Mouse (Mus musculus) CH12.LX (cell line): Measurements from ENCODE around the gene Stab1. TPM values are rescaled to one million over a fixed set of nuclear protein-coding genes. Genes with fewer than 3 reads are reported as not detected.

ENCODE experiments used
- DNase-seq: peaks from one replicate; pipeline ENCODE4 v3.0.0-alpha.2; 2013; ENCODE audit errors: extremely low read depth
- H3K27ac ChIP-seq: 2 replicates; pipeline ENCODE4 v1.5.1; 2012; ENCODE audit warnings: low read depth, mild to moderate bottlenecking, control low read depth, moderate library complexity; ENCODE audit not compliant: insufficient read depth
- H3K27me3 ChIP-seq: replicated peaks from 2 replicates; pipeline ENCODE3; 2012; ENCODE audit warnings: inconsistent platforms
- H3K36me3 ChIP-seq, 2 experiments: replicated peaks in 1 of 2; 2 replicates each; pipeline versions ENCODE3 to v1.6.1; 2012; ENCODE audit warnings: inconsistent platforms in 1 of 2, low read length in 1 of 2, mild to moderate bottlenecking in 1 of 2, mixed read lengths in 1 of 2, moderate library complexity in 1 of 2; ENCODE audit not compliant: control insufficient read depth in 1 of 2, insufficient read depth in 1 of 2
- H3K4me1 ChIP-seq, 2 experiments: 2 replicates each; pipeline ENCODE4 v1.6.1; 2012; ENCODE audit warnings: inconsistent platforms in 1 of 2, moderate library complexity in 1 of 2; ENCODE audit not compliant: insufficient read depth in 2 of 2, control insufficient read depth in 1 of 2
- H3K4me2 ChIP-seq: 2 replicates; pipeline ENCODE4 v1.6.1; 2012; ENCODE audit warnings: low read depth, mild to moderate bottlenecking, control low read depth; ENCODE audit not compliant: poor library complexity, insufficient read depth, severe bottlenecking
- H3K4me3 ChIP-seq, 3 experiments: fragments of 150-350 bp in 1 of 3; sonication (generic) in 1 of 3; replicated peaks in 1 of 3; 2 replicates each; pipeline versions ENCODE3 to v1.5.1; 2011 to 2012; ENCODE audit warnings: low read depth in 2 of 3, low read length in 2 of 3, mild to moderate bottlenecking in 2 of 3, moderate library complexity in 2 of 3, control low read depth in 1 of 3, improper control_type of control experiment in 1 of 3, inconsistent platforms in 1 of 3, mixed read lengths in 1 of 3; ENCODE audit not compliant: poor library complexity in 1 of 3
- H3K79me2 ChIP-seq: replicated peaks from 2 replicates; pipeline ENCODE4 v1.6.1; 2012; ENCODE audit warnings: mild to moderate bottlenecking, moderate library complexity; ENCODE audit not compliant: control insufficient read depth, poor library complexity, insufficient read depth, severe bottlenecking; ENCODE audit errors: extremely low read depth
- H3K9ac ChIP-seq: 2 replicates; pipeline ENCODE4 v1.6.1; 2012; ENCODE audit warnings: low read depth, mild to moderate bottlenecking, control low read depth, moderate library complexity; ENCODE audit not compliant: insufficient read depth
- H3K9me3 ChIP-seq: replicated peaks from 2 replicates; pipeline ENCODE3; 2012; ENCODE audit warnings: low read length, inconsistent platforms, mixed read lengths
- BHLHE40 ChIP-seq: IDR thresholded peaks from 2 replicates; pipeline ENCODE4 v1.6.1; 2011; ENCODE audit warnings: mild to moderate bottlenecking, low read depth, low read length, improper control_type of control experiment
- CHD1 ChIP-seq: IDR thresholded peaks from 2 replicates; pipeline ENCODE4 v1.6.1; 2012; ENCODE audit warnings: low read depth, low read length, improper control_type of control experiment, inconsistent platforms
- CHD2 ChIP-seq: IDR thresholded peaks from 2 replicates; pipeline ENCODE4 v1.6.1; 2011; ENCODE audit warnings: low read length, improper control_type of control experiment
- CTCF ChIP-seq, 2 experiments: IDR thresholded peaks in 1 of 2; conservative IDR thresholded peaks in 1 of 2; 2 replicates each; pipeline ENCODE4 v1.5.1; 2011 to 2012; ENCODE audit warnings: low read depth in 2 of 2, low read length in 2 of 2, improper control_type of control experiment in 1 of 2, inconsistent platforms in 1 of 2, mild to moderate bottlenecking in 1 of 2, moderate library complexity in 1 of 2
- ELF1 ChIP-seq: IDR thresholded peaks from 2 replicates; pipeline ENCODE4 v1.6.1; 2014; ENCODE audit warnings: low read depth, mild to moderate bottlenecking, inconsistent platforms, low read length, improper control_type of control experiment
- EP300 ChIP-seq: IDR thresholded peaks from 2 replicates; pipeline ENCODE4 v1.6.1; 2011; ENCODE audit warnings: low read length, improper control_type of control experiment
- GABPA ChIP-seq: IDR thresholded peaks from 2 replicates; pipeline ENCODE4 v1.6.1; 2012; ENCODE audit warnings: low read depth, low read length, improper control_type of control experiment, inconsistent platforms; ENCODE audit not compliant: insufficient replicate concordance
- IRF4 ChIP-seq: IDR thresholded peaks from 2 replicates; pipeline ENCODE4 v1.6.1; 2014; ENCODE audit warnings: low read depth, mild to moderate bottlenecking, inconsistent platforms, low read length, improper control_type of control experiment
- JUN ChIP-seq: IDR thresholded peaks from 2 replicates; pipeline ENCODE4 v1.6.1; 2011; ENCODE audit warnings: low read depth, mild to moderate bottlenecking, low read length, improper control_type of control experiment, moderate library complexity; ENCODE audit not compliant: insufficient read depth
- JUND ChIP-seq: conservative IDR thresholded peaks from 2 replicates; pipeline ENCODE4 v1.6.1; 2011; ENCODE audit warnings: low read depth, low read length, improper control_type of control experiment
- KAT2A ChIP-seq: IDR thresholded peaks from 2 replicates; pipeline ENCODE4 v1.6.1; 2012; ENCODE audit warnings: low read length, improper control_type of control experiment, inconsistent platforms; ENCODE audit not compliant: insufficient replicate concordance
- MAFK ChIP-seq: IDR thresholded peaks from 2 replicates; pipeline ENCODE4 v1.6.1; 2011; ENCODE audit warnings: low read length, improper control_type of control experiment; ENCODE audit not compliant: insufficient replicate concordance
- MAX ChIP-seq: IDR thresholded peaks from 2 replicates; pipeline ENCODE4 v1.6.1; 2011; ENCODE audit warnings: low read length, improper control_type of control experiment
- MAZ ChIP-seq: IDR thresholded peaks from 2 replicates; pipeline ENCODE4 v1.6.1; 2012; ENCODE audit warnings: low read depth, mild to moderate bottlenecking, inconsistent platforms, low read length, improper control_type of control experiment, moderate library complexity
- MEF2A ChIP-seq: IDR thresholded peaks from 2 replicates; pipeline ENCODE4 v1.6.1; 2014; ENCODE audit warnings: low read depth, mild to moderate bottlenecking, inconsistent platforms, low read length, improper control_type of control experiment, borderline replicate concordance
- NRF1 ChIP-seq: IDR thresholded peaks from 2 replicates; pipeline ENCODE4 v1.6.1; 2014; ENCODE audit warnings: low read depth, mild to moderate bottlenecking, inconsistent platforms, low read length, improper control_type of control experiment, moderate library complexity
- PAX5 ChIP-seq: IDR thresholded peaks from 2 replicates; pipeline ENCODE4 v1.6.1; 2012; ENCODE audit warnings: low read length, inconsistent platforms, mixed read lengths
- POLR2A ChIP-seq: IDR thresholded peaks from 2 replicates; pipeline ENCODE4 v1.6.1; 2011; ENCODE audit warnings: low read depth, mild to moderate bottlenecking, improper control_type of control experiment, low read length
- POLR2AphosphoS2 ChIP-seq: IDR thresholded peaks from 2 replicates; pipeline ENCODE4 v1.6.1; 2011; ENCODE audit warnings: low read depth, low read length, improper control_type of control experiment
- RAD21 ChIP-seq: IDR thresholded peaks from 2 replicates; pipeline ENCODE4 v1.6.1; 2011; ENCODE audit warnings: low read depth, mild to moderate bottlenecking, low read length, improper control_type of control experiment, moderate library complexity
- RCOR1 ChIP-seq: conservative IDR thresholded peaks from 2 replicates; pipeline ENCODE4 v1.6.1; 2012; ENCODE audit warnings: low read depth, mild to moderate bottlenecking, inconsistent platforms, low read length, improper control_type of control experiment
- SMC3 ChIP-seq: IDR thresholded peaks from 2 replicates; pipeline ENCODE4 v1.6.1; 2011; ENCODE audit warnings: low read depth, low read length, improper control_type of control experiment
- TBP ChIP-seq: conservative IDR thresholded peaks from 2 replicates; pipeline ENCODE4 v1.6.1; 2011; ENCODE audit warnings: low read depth, low read length, improper control_type of control experiment
- TCF12 ChIP-seq: IDR thresholded peaks from 2 replicates; pipeline ENCODE4 v1.6.1; 2014; ENCODE audit warnings: low read depth, mild to moderate bottlenecking, inconsistent platforms, low read length, improper control_type of control experiment
- UBTF ChIP-seq: IDR thresholded peaks from 2 replicates; pipeline ENCODE4 v1.6.1; 2012; ENCODE audit warnings: low read depth, mild to moderate bottlenecking, inconsistent platforms, low read length, improper control_type of control experiment, moderate library complexity
- USF1 ChIP-seq: IDR thresholded peaks from 2 replicates; pipeline ENCODE4 v1.6.1; 2014; ENCODE audit warnings: low read depth, mild to moderate bottlenecking, inconsistent platforms, low read length, improper control_type of control experiment
- USF2 ChIP-seq: conservative IDR thresholded peaks from 2 replicates; pipeline ENCODE4 v1.6.1; 2011; ENCODE audit warnings: low read depth, low read length, improper control_type of control experiment
- ZC3H11A ChIP-seq: IDR thresholded peaks from 2 replicates; pipeline ENCODE4 v1.6.1; 2012; ENCODE audit warnings: low read depth, mild to moderate bottlenecking, inconsistent platforms, low read length, improper control_type of control experiment
- ZMIZ1 ChIP-seq: IDR thresholded peaks from 2 replicates; pipeline ENCODE4 v1.6.1; 2012; ENCODE audit warnings: low read depth, mild to moderate bottlenecking, inconsistent platforms, low read length, improper control_type of control experiment
- ZNF384 ChIP-seq: IDR thresholded peaks from 2 replicates; pipeline ENCODE4 v1.6.1; 2012; ENCODE audit warnings: low read depth, low read length, improper control_type of control experiment, inconsistent platforms
- dilution Hi-C: fragments of 300-500 bp; cut with MboI; formaldehyde crosslinking; loops from 2 replicates; pipeline ENCODE4 v1.14.3; 2020; ENCODE audit warnings: low sequenced_read_pairs; ENCODE audit not compliant: extremely low pct_unique_long_range_greater_than_20kb, extremely low pct_ligation_motif_present
- in situ Hi-C: fragments of 300-500 bp; cut with MboI; formaldehyde crosslinking; loops from 3 replicates; pipeline ENCODE4 v1.14.3; 2019; ENCODE audit warnings: low sequenced_read_pairs, low pct_ligation_motif_present, low pct_unique_long_range_greater_than_20kb, mixed read lengths
- polyA plus RNA-seq: library from polyadenylated mRNA; unstranded; fragments of >175 nt; gene quantifications from 2 replicates; pipeline ENCODE4 v1.2.1, GENCODE M21; 2012; ENCODE audit warnings: low read depth; ENCODE audit not compliant: insufficient read length
- total RNA-seq, 2 experiments: library from RNA; depleted of rRNA; stranded (reverse); fragments of 300-350 nt in 1 of 2; fragments of >200 nt in 1 of 2; gene quantifications; 2 replicates each; pipeline ENCODE4 v1.2.3; 2012 to 2014

Stab1 gene
- total RNA-seq (2012; rRNA removed) (3.9 and 4.4 TPM in 2 replicates), total RNA-seq (2014; rRNA removed) (4.6 and 5.8 TPM in 2 replicates), polyA plus RNA-seq (11.2 TPM in 2 replicates)

DNA sequence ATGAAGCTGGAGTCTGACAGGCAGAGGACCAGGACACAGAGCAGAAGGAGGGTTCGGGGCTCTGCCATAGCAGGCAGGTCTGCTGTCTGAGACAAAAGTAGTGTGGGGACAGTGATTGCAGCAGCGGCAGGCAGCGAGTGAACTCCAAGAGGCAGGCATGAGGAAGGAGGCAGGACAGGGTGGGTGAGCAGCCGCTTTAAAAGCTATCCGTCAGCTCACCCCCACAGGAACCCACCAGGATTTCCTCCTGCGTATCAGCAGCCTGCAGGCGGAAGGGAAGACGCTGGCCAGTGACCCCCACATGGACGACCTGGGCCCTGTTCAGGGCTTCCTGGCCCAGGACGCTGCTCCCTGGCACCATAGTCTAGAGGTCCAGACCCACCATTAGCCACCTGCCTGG, at the start of gene Stab1:
Gene Stab1, minus strand, starts transcription at position 217 of the 400 bp plus-strand sequence.
- Histone ChIP-seq H3K27me3 (no peaks in the 10 kb centered on the region), H3K27ac (no peak within 1 kb of the TSS), H3K9me3 (no peaks in the 10 kb centered on the region), H3K9ac (no peak within 1 kb of the TSS), H3K79me2 (no peaks in the 10 kb centered on the region)
- dilution Hi-C loops: no loop called here
- in situ Hi-C loops: no loop called here
- no peak for TF ChIP-seq RCOR1
- TF ChIP-seq TBP: no peak
- TF ChIP-seq JUN: no peak
- no peak for TF ChIP-seq ELF1
- no peak for TF ChIP-seq ZNF384
- no peak for TF ChIP-seq UBTF
- no peak for TF ChIP-seq CHD1
- TF ChIP-seq POLR2AphosphoS2: no peak
- no peak for TF ChIP-seq USF2
- no peak for TF ChIP-seq TCF12
- no peak for TF ChIP-seq ZC3H11A
- no peak for TF ChIP-seq GABPA
- TF ChIP-seq JUND: no peak
- TF ChIP-seq, all 38 proteins: peak for 0
- Histone ChIP-seq H3K36me3 (peaks cover 31 to 35% of the 10 kb centered on the region in 2 experiments), H3K4me1 (peaks cover 13 to 41% of the 10 kb centered on the region in 2 experiments), H3K4me3 (no peak within 1 kb of the TSS), H3K4me2 (no peak within 1 kb of the TSS)
- DNase-seq: no peak

DNA sequence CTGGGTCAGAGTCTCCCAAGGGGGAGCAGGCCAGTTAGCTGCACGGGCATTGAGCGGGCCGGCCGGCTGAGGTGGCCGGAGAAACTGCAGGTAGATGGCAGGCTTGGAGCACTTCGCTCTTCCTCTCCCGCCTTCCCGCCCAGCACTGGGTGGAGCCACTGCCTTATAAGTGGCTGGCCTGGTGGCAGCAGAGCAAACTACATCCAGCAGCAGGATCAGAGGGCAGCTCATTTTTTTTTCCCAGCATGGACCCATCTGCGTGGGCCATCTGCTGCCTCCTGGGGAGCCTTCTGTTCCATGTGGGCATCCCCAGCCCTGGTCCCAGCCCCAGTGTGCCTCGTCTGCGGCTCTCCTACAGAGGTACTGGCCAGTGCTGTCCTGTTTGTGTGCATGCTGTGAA, 49.2 kb upstream of the Stab1 start, which contains the start of gene Sema3g:
Gene Sema3g, plus strand, starts transcription at position 195 of the 400 bp plus-strand sequence.
- no peaks in the 10 kb centered on the region for H3K79me2 ChIP-seq
- peaks cover 0 to 4% of the 10 kb centered on the region in 2 experiments for H3K36me3 ChIP-seq
- H3K4me1 ChIP-seq: peaks cover 12 to 30% of the 10 kb centered on the region in 2 experiments
- DNase-seq: peak; percentile 67
- peak within 1 kb of the TSS; percentile 18; the same call in 1 of the 2 replicates for H3K4me2 ChIP-seq
- H3K4me3 ChIP-seq: peak within 1 kb of the TSS in 2 of 3 experiments; percentile 33 to 37
- H3K9ac ChIP-seq: no peak within 1 kb of the TSS
- no peaks in the 10 kb centered on the region for H3K9me3 ChIP-seq
- in situ Hi-C loops: loop anchor here (5.0 kb wide), 1 partner anchor 35 kb away; the partner anchor contains the start of genes Bap1 and Phf7
- H3K27ac ChIP-seq: no peak within 1 kb of the TSS
- H3K27me3 ChIP-seq: peaks cover 13% of the 10 kb centered on the region
- dilution Hi-C loops: no loop called here
- TF ChIP-seq EP300 (no peak), USF2 (no peak), RAD21 (peak; percentile 71), NRF1 (no peak), CTCF (conservative IDR thresholded peaks at IDR 0.05 in 1 of 2, IDR thresholded peaks at IDR 0.05 in 1 of 2; ENCODE audit: low read depth in 2 of 2, low read length in 2 of 2) (peak; percentile 19 to 88; a peak in 3 of 4 replicates), ELF1 (peak; percentile 47; the same call in 1 of the 2 replicates), KAT2A (no peak), ZNF384 (peak; percentile 80), CHD2 (no peak), SMC3 (peak; percentile 75), ZC3H11A (no peak), TCF12 (peak; percentile 68; the same call in 1 of the 2 replicates), USF1 (no peak), TBP (peak; percentile 95), IRF4 (peak; percentile 36; the same call in 1 of the 2 replicates), POLR2A (peak; percentile 67), MAX (0 out of 2 replicates have a peak, but pooled peaks have one; percentile 34), MAZ (no peak), MAFK (no peak), BHLHE40 (0 out of 2 replicates have a peak, but pooled peaks have one; percentile 20), POLR2AphosphoS2 (no peak), MEF2A (peak; percentile 38; the same call in 1 of the 2 replicates), CHD1 (no peak), JUN (no peak), ZMIZ1 (no peak), PAX5 (no peak), JUND (no peak), GABPA (no peak)
